Mouse (Mus musculus) bone marrow macrophage, adult 2 months (primary cell): ENCODE measurements at regions not wholly inside any gene's neighbourhood (a gene's known extent, or its start where the extent isn't known, plus 50 kb on each side); places are given as distances from the start of the nearest gene placed in this dataset.

Source experiments
- CTCF ChIP-seq: IDR thresholded peaks from 2 replicates; pipeline ENCODE4 v1.5.1; 2012; ENCODE audit warnings: low read depth, mild to moderate bottlenecking, low read length, moderate library complexity
- POLR2A ChIP-seq: IDR thresholded peaks from 2 replicates; pipeline ENCODE4 v1.6.1; 2012; ENCODE audit warnings: mild to moderate bottlenecking, low read depth, low read length, borderline replicate concordance

- TF ChIP-seq POLR2A, result no peak
- no peak for TF ChIP-seq CTCF
These were observed 225.5 kb upstream of the Gm6657 start for GRCm38 (mm10) chr12:77968543-77968942.
